Mouse (Mus musculus): Measurements from ENCODE around the gene Sh3bp1.

Sh3bp1 gene

GRCm38 (mm10) chr15:78916052-78916826 lies 16.7 kb downstream of the Sh3bp1 start:
- DNase-seq = no peak

- DNase-seq = no peak
These were observed 18.6 kb downstream of the Sh3bp1 start for GRCm38 (mm10) chr15:78918126-78918525.

GRCm38 (mm10) chr15:78919914-78920313 lies 20.3 kb downstream of the Sh3bp1 start:
- DNase-seq = no peak

GRCm38 (mm10) chr15:78922700-78923099 lies 23.1 kb downstream of the Sh3bp1 start:
- DNase-seq = no peak

GRCm38 (mm10) chr15:78923585-78923984 lies 24.0 kb downstream of the Sh3bp1 start:
- no peak for DNase-seq

GRCm38 (mm10) chr15:78925129-78925528 lies 25.6 kb downstream of the Sh3bp1 start:
- no peak for DNase-seq

- DNase-seq = peak; percentile 73
These were observed 26.7 kb downstream of the Sh3bp1 start, which contains the start of gene Lgals1 for GRCm38 (mm10) chr15:78926021-78926919. Gene Lgals1 (plus strand): TSS chr15:78926725.

- peak; percentile 50 for DNase-seq
These were observed 27.6 kb downstream of the Sh3bp1 start for GRCm38 (mm10) chr15:78927021-78927787.

- peak; percentile 80 for DNase-seq
These were observed 28.4 kb downstream of the Sh3bp1 start for GRCm38 (mm10) chr15:78927788-78928457.

- peak; percentile 28 for DNase-seq
These were observed 29.0 kb downstream of the Sh3bp1 start for GRCm38 (mm10) chr15:78928539-78928938.

- DNase-seq = no peak
These were observed 30.7 kb downstream of the Sh3bp1 start for GRCm38 (mm10) chr15:78930192-78930706.

GRCm38 (mm10) chr15:78930801-78931426 lies 31.3 kb downstream of the Sh3bp1 start:
- DNase-seq = no peak

- peak; percentile 56 for DNase-seq
These were observed 32.0 kb downstream of the Sh3bp1 start for GRCm38 (mm10) chr15:78931577-78931976.

- DNase-seq = peak; percentile 95
These were observed 35.3 kb downstream of the Sh3bp1 start, which contains the start of gene Nol12 for GRCm38 (mm10) chr15:78934784-78935320. Gene Nol12 (plus strand): TSS chr15:78934933.

- no peak for DNase-seq
These were observed 36.8 kb downstream of the Sh3bp1 start for GRCm38 (mm10) chr15:78936403-78936802.

GRCm38 (mm10) chr15:78937311-78937710 lies 37.7 kb downstream of the Sh3bp1 start:
- no peak for DNase-seq

GRCm38 (mm10) chr15:78937963-78938362 lies 38.4 kb downstream of the Sh3bp1 start:
- no peak for DNase-seq

- DNase-seq = no peak
These were observed 40.8 kb downstream of the Sh3bp1 start for GRCm38 (mm10) chr15:78940325-78940724.

- peak; percentile 91 for DNase-seq
These were observed 43.1 kb downstream of the Sh3bp1 start for GRCm38 (mm10) chr15:78942663-78943062.

GRCm38 (mm10) chr15:78946232-78946631 lies 46.7 kb downstream of the Sh3bp1 start:
- no peak for DNase-seq

- DNase-seq = peak; percentile 98
These were observed 48.1 kb downstream of the Sh3bp1 start, which contains the start of gene Triobp for GRCm38 (mm10) chr15:78947657-78948056. Gene Triobp (plus strand): TSS chr15:78947724.

Data from retina, postnatal 1 day (tissue).